Mouse (Mus musculus) intestine, embryonic 15.5 days (tissue): Measurements from ENCODE around the gene Cgrrf1. TPM values are rescaled to one million over a fixed set of nuclear protein-coding genes. Genes with fewer than 3 reads are reported as not detected.
A peak's percentile ranks its signal among the peaks of the same experiment; 100 is the strongest.

Source experiments
- ATAC-seq: fragments of 200-750 bp; cut with Nextera tagmentation; 2 replicates; pipeline ENCODE4 v1.8.0; 2017; ENCODE audit warnings: moderate TSS enrichment, moderate library complexity
- H3K27ac ChIP-seq: fragments of 300-500 bp; sonication (generic); 2 replicates; pipeline ENCODE4 v1.5.1; 2015; ENCODE audit warnings: mild to moderate bottlenecking, inconsistent platforms
- H3K27me3 ChIP-seq: fragments of 300-500 bp; sonication (generic); replicated peaks from 2 replicates; pipeline ENCODE4 v1.6.1; 2015; ENCODE audit warnings: inconsistent platforms
- H3K36me3 ChIP-seq: fragments of 300-500 bp; sonication (generic); 2 replicates; pipeline ENCODE4 v1.6.1; 2015; ENCODE audit warnings: inconsistent platforms
- H3K4me1 ChIP-seq: fragments of 300-500 bp; sonication (generic); replicated peaks from 2 replicates; pipeline ENCODE4 v1.6.1; 2015; ENCODE audit warnings: inconsistent platforms
- H3K4me2 ChIP-seq: fragments of 300-500 bp; sonication (generic); replicated peaks from 2 replicates; pipeline ENCODE4 v1.6.1; 2015; ENCODE audit warnings: mild to moderate bottlenecking, inconsistent platforms
- H3K4me3 ChIP-seq: fragments of 300-500 bp; sonication (generic); replicated peaks from 2 replicates; pipeline ENCODE4 v1.5.1; 2015; ENCODE audit warnings: inconsistent platforms
- H3K9ac ChIP-seq: fragments of 300-500 bp; sonication (generic); 2 replicates; pipeline ENCODE4 v1.6.1; 2015; ENCODE audit warnings: inconsistent platforms
- H3K9me3 ChIP-seq: fragments of 300-500 bp; sonication (generic); 2 replicates; pipeline ENCODE4 v1.6.1; 2016; ENCODE audit warnings: inconsistent platforms
- WGBS: fragments of 180-500 bp; shearing (Covaris S2); methylation state at CpG from one replicate; pipeline ENCODE4 v1.1.7; 2015; 5-methylcytosine and 5-hydroxymethylcytosine counted together
- polyA plus RNA-seq: library from polyadenylated mRNA; unstranded; fragments of >200 nt; fragmentation: Nextera tagmentation; extraction: Ambion mirVana; gene quantifications from 2 replicates; pipeline ENCODE4 v1.2.1, GENCODE M21; 2015

Gene Cgrrf1
- 21.6 and 22.7 TPM in 2 replicates for polyA plus RNA-seq

- H3K4me2 ChIP-seq, result peak within 1 kb of the TSS; percentile 82
- H3K36me3 ChIP-seq, result no peaks in the 10 kb centered on the region
- H3K9me3 ChIP-seq, result no peaks in the 10 kb centered on the region
- under 1% methylated on average over 32 of the region's 32 CpGs for WGBS
- peak within 1 kb of the TSS; percentile 83 for H3K4me3 ChIP-seq
- no peaks in the 10 kb centered on the region for H3K4me1 ChIP-seq
- peak within 1 kb of the TSS; percentile 72 for H3K27ac ChIP-seq
- ATAC-seq, result peak; percentile 99
- H3K9ac ChIP-seq, result peak within 1 kb of the TSS; percentile 74
- H3K27me3 ChIP-seq, result no peaks in the 10 kb centered on the region
Observed at GRCm38 (mm10) chr14:46831837-46832333, at the start of gene Cgrrf1. Gene Cgrrf1 (plus strand): TSS chr14:46832125.

- H3K4me3 ChIP-seq, result no peak overlapping the region
- H3K36me3 ChIP-seq, result peaks cover 33% of the 10 kb centered on the region
- no peaks in the 10 kb centered on the region for H3K9me3 ChIP-seq
- peaks cover 5% of the 10 kb centered on the region for H3K4me1 ChIP-seq
- no peak overlapping the region for H3K4me2 ChIP-seq
- WGBS, result 87% methylated on average over 8 of the region's 8 CpGs
- H3K27me3 ChIP-seq, result no peaks in the 10 kb centered on the region
- ATAC-seq, result no peak
- H3K27ac ChIP-seq, result no peak overlapping the region
- no peak overlapping the region for H3K9ac ChIP-seq
Observed at GRCm38 (mm10) chr14:46782187-46782828, 49.6 kb upstream of the Cgrrf1 start.

- no peak for ATAC-seq
- 89% methylated on average over 10 of the region's 10 CpGs for WGBS
- Histone ChIP-seq H3K9me3 (no peaks in the 10 kb centered on the region), H3K4me1 (peaks cover 5% of the 10 kb centered on the region), H3K4me2 (no peak overlapping the region), H3K4me3 (no peak overlapping the region), H3K27ac (no peak overlapping the region), H3K27me3 (no peaks in the 10 kb centered on the region), H3K9ac (no peak overlapping the region), H3K36me3 (peaks cover 25% of the 10 kb centered on the region)
Observed at GRCm38 (mm10) chr14:46783327-46783926, 48.5 kb upstream of the Cgrrf1 start.

- 91% methylated on average over 5 of the region's 5 CpGs for WGBS
- no peak for ATAC-seq
- Histone ChIP-seq H3K36me3 (peaks cover 9% of the 10 kb centered on the region; the same call in 1 of the 2 replicates), H3K4me3 (no peak overlapping the region), H3K27me3 (no peaks in the 10 kb centered on the region), H3K27ac (no peak overlapping the region), H3K4me2 (no peak overlapping the region), H3K9ac (no peak overlapping the region), H3K9me3 (no peaks in the 10 kb centered on the region), H3K4me1 (peaks cover 12% of the 10 kb centered on the region)
Observed at GRCm38 (mm10) chr14:46785247-46785646, 46.7 kb upstream of the Cgrrf1 start.

GRCm38 (mm10) chr14:46787454-46787786 lies 44.5 kb upstream of the Cgrrf1 start:
- Histone ChIP-seq H3K9ac (peak overlapping the region; percentile 98), H3K36me3 (0 out of 2 replicates have a peak, but pooled peaks cover 2% of the 10 kb centered on the region), H3K9me3 (no peaks in the 10 kb centered on the region), H3K27me3 (no peaks in the 10 kb centered on the region), H3K4me2 (peak overlapping the region; percentile 65), H3K4me1 (peaks cover 12% of the 10 kb centered on the region), H3K27ac (peak overlapping the region; percentile 98), H3K4me3 (peak overlapping the region; percentile 98)
- ATAC-seq, result no peak; the same call in 1 of the 2 replicates
- under 1% methylated on average over 11 of the region's 11 CpGs for whole genome bisulfite sequencing

GRCm38 (mm10) chr14:46787787-46788504 lies 44.0 kb upstream of the Cgrrf1 start, which contains the start of gene Cnih1:
Gene Cnih1 (minus strand): TSS chr14:46788411.
- Histone ChIP-seq H3K9me3 (no peaks in the 10 kb centered on the region), H3K36me3 (no peaks in the 10 kb centered on the region), H3K4me2 (peak within 1 kb of the TSS; percentile 65), H3K4me3 (peak within 1 kb of the TSS; percentile 98), H3K27me3 (no peaks in the 10 kb centered on the region), H3K27ac (peak within 1 kb of the TSS; percentile 98), H3K9ac (peak within 1 kb of the TSS; percentile 98), H3K4me1 (peaks cover 12% of the 10 kb centered on the region)
- ATAC-seq, result peak; percentile 97
- WGBS, result 0% methylated on average over 80 of the region's 86 CpGs

GRCm38 (mm10) chr14:46788505-46788901 lies 43.4 kb upstream of the Cgrrf1 start:
- Histone ChIP-seq H3K4me2 (peak overlapping the region; percentile 65), H3K27me3 (no peaks in the 10 kb centered on the region), H3K9ac (no peak overlapping the region; the same call in 1 of the 2 replicates), H3K4me3 (peak overlapping the region; percentile 98), H3K9me3 (no peaks in the 10 kb centered on the region), H3K4me1 (peaks cover 12% of the 10 kb centered on the region), H3K27ac (peak overlapping the region; percentile 98), H3K36me3 (no peaks in the 10 kb centered on the region)
- 19% methylated on average over 8 of the region's 8 CpGs for WGBS
- ATAC-seq, result peak; percentile 66

GRCm38 (mm10) chr14:46790303-46790702 lies 41.6 kb upstream of the Cgrrf1 start:
- no peak overlapping the region for H3K9ac ChIP-seq
- ATAC-seq, result no peak
- H3K27ac ChIP-seq, result no peak overlapping the region
- H3K4me1 ChIP-seq, result peaks cover 12% of the 10 kb centered on the region
- H3K36me3 ChIP-seq, result no peaks in the 10 kb centered on the region
- no peak overlapping the region for H3K4me2 ChIP-seq
- no peak overlapping the region for H3K4me3 ChIP-seq
- no peaks in the 10 kb centered on the region for H3K9me3 ChIP-seq
- H3K27me3 ChIP-seq, result no peaks in the 10 kb centered on the region
- 80% methylated on average over 4 of the region's 4 CpGs for WGBS

GRCm38 (mm10) chr14:46790723-46791122 lies 41.2 kb upstream of the Cgrrf1 start:
- no peak overlapping the region for H3K4me3 ChIP-seq
- H3K27me3 ChIP-seq, result no peaks in the 10 kb centered on the region
- H3K36me3 ChIP-seq, result no peaks in the 10 kb centered on the region
- H3K27ac ChIP-seq, result no peak overlapping the region
- no peak overlapping the region for H3K4me2 ChIP-seq
- peaks cover 12% of the 10 kb centered on the region for H3K4me1 ChIP-seq
- no peak for ATAC-seq
- 91% methylated on average over 6 of the region's 6 CpGs for WGBS
- no peaks in the 10 kb centered on the region for H3K9me3 ChIP-seq
- H3K9ac ChIP-seq, result no peak overlapping the region

GRCm38 (mm10) chr14:46794157-46794556 lies 37.8 kb upstream of the Cgrrf1 start:
- H3K4me1 ChIP-seq, result 0 out of 2 replicates have a peak, but pooled peaks cover 4% of the 10 kb centered on the region
- H3K9me3 ChIP-seq, result no peaks in the 10 kb centered on the region
- no peak overlapping the region for H3K4me3 ChIP-seq
- no peaks in the 10 kb centered on the region for H3K36me3 ChIP-seq
- H3K27me3 ChIP-seq, result no peaks in the 10 kb centered on the region
- no peak overlapping the region for H3K9ac ChIP-seq
- WGBS, result 70% methylated on average over 5 of the region's 5 CpGs
- H3K4me2 ChIP-seq, result no peak overlapping the region
- H3K27ac ChIP-seq, result 0 out of 2 replicates have a peak overlapping the region, but pooled peaks have one; percentile 7
- peak; percentile 95 for ATAC-seq

GRCm38 (mm10) chr14:46800684-46801345 lies 31.1 kb upstream of the Cgrrf1 start:
- Histone ChIP-seq H3K27ac (no peak overlapping the region), H3K4me3 (no peak overlapping the region), H3K27me3 (no peaks in the 10 kb centered on the region), H3K9ac (no peak overlapping the region), H3K9me3 (no peaks in the 10 kb centered on the region), H3K36me3 (no peaks in the 10 kb centered on the region), H3K4me2 (no peak overlapping the region), H3K4me1 (no peaks in the 10 kb centered on the region)
- 64% methylated on average over 3 of the region's 3 CpGs for WGBS
- ATAC-seq, result no peak

GRCm38 (mm10) chr14:46803259-46803658 lies 28.7 kb upstream of the Cgrrf1 start:
- no peaks in the 10 kb centered on the region for H3K36me3 ChIP-seq
- no peak overlapping the region for H3K4me3 ChIP-seq
- H3K27me3 ChIP-seq, result no peaks in the 10 kb centered on the region
- no peak overlapping the region for H3K9ac ChIP-seq
- H3K4me2 ChIP-seq, result no peak overlapping the region
- H3K4me1 ChIP-seq, result no peaks in the 10 kb centered on the region
- no peak overlapping the region for H3K27ac ChIP-seq
- 86% methylated on average over 4 of the region's 4 CpGs for WGBS
- no peaks in the 10 kb centered on the region for H3K9me3 ChIP-seq
- no peak for ATAC-seq
